Mouse (Mus musculus) embryonic fibroblast, embryonic 13.5 days (primary cell): ENCODE measurements around the gene P4ha2.

Experiments
- CTCF ChIP-seq: IDR thresholded peaks from 2 replicates; pipeline ENCODE4 v1.5.1; 2011; ENCODE audit warnings: mild to moderate bottlenecking, control low read depth, low read length, moderate library complexity, borderline replicate concordance; ENCODE audit not compliant: insufficient read depth
- POLR2A ChIP-seq: IDR thresholded peaks from 2 replicates; pipeline ENCODE4 v1.6.1; 2011; ENCODE audit warnings: low read depth, mild to moderate bottlenecking, control low read depth, low read length, moderate library complexity

DNA sequence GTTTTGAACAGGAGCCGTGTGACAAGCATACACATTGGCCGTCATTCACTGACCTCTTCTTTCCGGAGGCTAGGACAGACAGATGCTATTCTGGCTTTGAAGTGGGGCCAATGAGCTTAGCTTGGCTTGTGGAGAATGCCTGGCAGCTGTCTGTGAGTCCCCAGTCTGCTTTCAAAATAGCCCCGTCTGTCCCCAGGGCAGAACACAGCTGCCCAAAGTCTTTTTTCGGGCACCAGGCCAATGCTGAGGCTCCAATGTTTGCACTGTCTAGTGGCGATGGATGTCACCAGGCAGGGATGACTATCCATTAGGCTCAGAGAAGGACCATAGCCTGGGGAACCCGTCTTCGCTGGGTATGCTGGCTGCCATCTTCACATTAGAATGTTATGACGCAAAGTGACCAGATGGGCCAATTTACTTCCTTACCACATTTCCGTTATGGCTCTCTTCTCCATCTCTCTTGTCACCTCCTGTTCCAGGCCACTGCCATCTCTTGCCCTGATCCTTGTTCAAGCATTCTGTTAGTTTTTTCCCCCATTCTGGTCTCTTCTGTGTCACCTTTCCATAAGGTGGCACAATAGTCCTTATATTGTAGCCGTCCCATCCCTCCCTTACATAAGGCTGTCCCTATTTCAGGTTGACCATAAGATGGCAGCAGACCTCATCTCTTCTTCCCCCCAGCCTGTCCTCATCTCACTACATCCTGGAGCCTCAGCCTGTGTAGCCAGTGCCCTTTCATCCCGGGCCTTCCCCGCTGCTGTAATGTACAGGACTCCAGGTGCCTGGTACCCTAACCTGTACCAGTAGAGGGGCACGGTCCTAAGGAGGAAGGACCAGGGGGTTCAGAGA, 22.7 kb downstream of the P4ha2 start:
- TF ChIP-seq CTCF (peak; percentile 23; the same call in 1 of the 2 replicates), POLR2A (no peak)
